Mouse (Mus musculus) heart, embryonic 15.5 days (tissue): ENCODE results near the gene Crybb1. TPM values are rescaled to one million over a fixed set of nuclear protein-coding genes. Genes with fewer than 3 reads are reported as not detected.

Experiments used
- ATAC-seq: fragments of 200-750 bp; cut with Nextera tagmentation; replicated peaks from 2 replicates; pipeline ENCODE4 v1.8.0; 2017; ENCODE audit warnings: low read depth, moderate TSS enrichment; ENCODE audit not compliant: insufficient number of reproducible peaks, insufficient read depth, low FRiP score
- H3K27ac ChIP-seq: fragments of 300-500 bp; sonication (generic); 2 replicates; pipeline ENCODE4 v1.5.1; 2015; ENCODE audit warnings: mild to moderate bottlenecking, inconsistent platforms
- H3K27me3 ChIP-seq: fragments of 300-500 bp; sonication (generic); 2 replicates; pipeline ENCODE4 v1.6.1; 2015; ENCODE audit warnings: inconsistent platforms
- H3K36me3 ChIP-seq: fragments of 300-500 bp; sonication (generic); 2 replicates; pipeline ENCODE4 v1.6.1; 2015; ENCODE audit warnings: mild to moderate bottlenecking, inconsistent platforms
- H3K4me1 ChIP-seq: fragments of 300-500 bp; sonication (generic); replicated peaks from 2 replicates; pipeline ENCODE4 v1.6.1; 2015; ENCODE audit warnings: inconsistent platforms
- H3K4me2 ChIP-seq: fragments of 300-500 bp; sonication (generic); 2 replicates; pipeline ENCODE4 v1.6.1; 2015; ENCODE audit warnings: inconsistent platforms, mild to moderate bottlenecking, moderate library complexity
- H3K4me3 ChIP-seq: fragments of 300-500 bp; sonication (generic); 2 replicates; pipeline ENCODE4 v1.5.1; 2015; ENCODE audit warnings: mild to moderate bottlenecking, inconsistent platforms
- H3K9ac ChIP-seq: fragments of 300-500 bp; sonication (generic); 2 replicates; pipeline ENCODE4 v1.6.1; 2015; ENCODE audit warnings: mild to moderate bottlenecking, inconsistent platforms
- H3K9me3 ChIP-seq: fragments of 300-500 bp; sonication (generic); replicated peaks from 2 replicates; pipeline ENCODE4 v1.6.1; 2016; ENCODE audit warnings: inconsistent platforms
- WGBS: fragments of 180-500 bp; shearing (Covaris S2); methylation state at CpG from one replicate; pipeline ENCODE4 v1.1.7; 2015; ENCODE audit warnings: mixed read lengths; 5-methylcytosine and 5-hydroxymethylcytosine counted together
- polyA plus RNA-seq: library from polyadenylated mRNA; unstranded; fragments of >200 nt; fragmentation: Nextera tagmentation; extraction: Ambion mirVana; gene quantifications from 2 replicates; pipeline ENCODE4 v1.2.1, GENCODE M21; 2015

Crybb1 gene
- polyA plus RNA-seq, 1 experiment from 2014 or later: 2.1 TPM

GRCm38 (mm10) chr5:112217031-112217430, 38.6 kb upstream of the Crybb1 start:
- Histone ChIP-seq H3K27ac (no peak overlapping the region), H3K4me1 (peaks cover 26% of the 10 kb centered on the region), H3K4me2 (no peak overlapping the region), H3K27me3 (peaks cover 54% of the 10 kb centered on the region), H3K9me3 (no peaks in the 10 kb centered on the region), H3K4me3 (no peak overlapping the region), H3K36me3 (no peaks in the 10 kb centered on the region), H3K9ac (no peak overlapping the region)
- ATAC-seq: no peak
- 49% methylated on average over 22 of the region's 22 CpGs for WGBS

DNA sequence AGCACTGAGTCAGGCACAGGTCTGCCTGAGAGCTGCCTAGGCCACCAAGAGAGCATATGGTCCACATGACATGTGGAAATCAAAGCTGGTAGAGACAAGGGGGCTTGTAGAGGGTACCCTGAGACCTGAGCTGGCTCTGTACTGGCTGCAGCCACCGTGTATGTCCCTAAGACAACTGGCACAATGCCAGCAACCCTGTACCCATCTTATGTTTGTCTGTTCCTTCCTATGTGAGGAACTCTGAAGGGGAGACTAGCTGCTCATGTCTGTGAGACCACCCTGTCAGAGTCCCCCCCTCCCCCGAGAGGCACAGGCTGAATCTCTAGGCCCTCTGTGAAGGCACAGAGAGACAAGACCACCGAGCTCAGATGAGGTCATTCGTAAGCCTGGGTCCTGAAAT, 36.9 kb upstream of the Crybb1 start:
- Histone ChIP-seq H3K36me3 (no peaks in the 10 kb centered on the region), H3K27me3 (peaks cover 58% of the 10 kb centered on the region), H3K27ac (no peak overlapping the region), H3K9me3 (no peaks in the 10 kb centered on the region), H3K4me3 (no peak overlapping the region), H3K9ac (no peak overlapping the region), H3K4me2 (no peak overlapping the region), H3K4me1 (peaks cover 26% of the 10 kb centered on the region)
- WGBS: 61% methylated on average over 4 of the region's 4 CpGs
- no peak for ATAC-seq

GRCm38 (mm10) chr5:112219398-112219797, 36.2 kb upstream of the Crybb1 start:
- H3K9ac ChIP-seq: no peak overlapping the region
- no peak overlapping the region for H3K4me2 ChIP-seq
- WGBS: 16% methylated on average over 1 of the region's 1 CpGs
- no peak overlapping the region for H3K4me3 ChIP-seq
- H3K36me3 ChIP-seq: no peaks in the 10 kb centered on the region
- H3K9me3 ChIP-seq: no peaks in the 10 kb centered on the region
- H3K27me3 ChIP-seq: peaks cover 63% of the 10 kb centered on the region
- ATAC-seq: peak; percentile 56
- peaks cover 24% of the 10 kb centered on the region for H3K4me1 ChIP-seq
- peak overlapping the region; percentile 35; the same call in 1 of the 2 replicates for H3K27ac ChIP-seq

DNA sequence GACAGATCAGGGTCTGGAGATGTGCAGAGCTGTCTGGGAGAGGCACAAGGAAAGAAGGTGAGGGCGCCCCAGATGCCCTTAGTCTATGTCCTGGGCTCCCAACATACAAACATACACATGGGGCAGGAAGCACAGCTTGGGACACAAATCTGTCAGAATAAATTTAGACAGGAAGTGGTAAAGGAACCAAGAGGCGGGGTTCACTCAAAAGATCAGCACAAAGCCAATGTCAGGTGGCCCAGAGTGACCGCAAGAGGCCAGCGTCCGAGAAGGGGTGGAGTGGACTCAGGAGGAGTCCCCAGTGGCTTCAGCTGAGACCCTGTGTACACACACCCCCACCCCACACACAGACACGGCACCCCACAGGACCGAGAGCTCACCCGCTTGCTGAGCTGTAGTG, 35.4 kb upstream of the Crybb1 start:
- Histone ChIP-seq H3K36me3 (no peaks in the 10 kb centered on the region), H3K4me1 (peaks cover 20% of the 10 kb centered on the region), H3K4me2 (no peak overlapping the region), H3K27me3 (peaks cover 65% of the 10 kb centered on the region), H3K4me3 (no peak overlapping the region), H3K9ac (no peak overlapping the region), H3K27ac (no peak overlapping the region), H3K9me3 (no peaks in the 10 kb centered on the region)
- ATAC-seq: no peak
- WGBS: 77% methylated on average over 8 of the region's 8 CpGs

- no peaks in the 10 kb centered on the region for H3K36me3 ChIP-seq
- H3K27me3 ChIP-seq: peaks cover 85% of the 10 kb centered on the region
- no peak overlapping the region for H3K9ac ChIP-seq
- H3K9me3 ChIP-seq: no peaks in the 10 kb centered on the region
- H3K4me1 ChIP-seq: peaks cover 17% of the 10 kb centered on the region
- H3K27ac ChIP-seq: no peak overlapping the region
- no peak overlapping the region for H3K4me2 ChIP-seq
- ATAC-seq: no peak
- H3K4me3 ChIP-seq: no peak overlapping the region
- WGBS: 69% methylated on average over 6 of the region's 6 CpGs
Observed at GRCm38 (mm10) chr5:112225591-112225990, 30.0 kb upstream of the Crybb1 start.

DNA sequence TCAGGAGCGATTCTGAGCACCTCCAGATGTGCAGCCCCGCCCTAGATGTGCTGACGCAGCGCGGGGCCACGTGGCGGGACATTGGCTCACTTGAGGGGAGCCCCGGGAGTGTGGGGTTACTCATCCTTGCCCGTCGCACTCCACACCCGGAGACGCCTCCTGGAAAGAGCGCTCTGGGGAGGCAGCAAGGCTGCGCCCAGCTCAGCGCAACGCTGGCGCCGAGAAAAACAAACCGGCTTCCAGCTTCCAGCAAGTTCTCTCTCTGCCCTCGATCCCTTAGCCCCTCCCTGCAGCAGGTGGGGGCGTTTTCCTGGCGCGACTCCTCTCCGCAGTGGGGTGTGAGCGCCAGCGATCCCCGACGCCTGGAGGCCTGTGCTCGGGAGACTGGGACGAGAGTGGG, 28.3 kb upstream of the Crybb1 start:
- peaks cover 17% of the 10 kb centered on the region for H3K4me1 ChIP-seq
- H3K27ac ChIP-seq: no peak overlapping the region
- peak overlapping the region; percentile 47 for H3K4me2 ChIP-seq
- no peak overlapping the region for H3K9ac ChIP-seq
- no peaks in the 10 kb centered on the region for H3K36me3 ChIP-seq
- no peaks in the 10 kb centered on the region for H3K9me3 ChIP-seq
- H3K27me3 ChIP-seq: peaks cover 93% of the 10 kb centered on the region
- peak overlapping the region; percentile 31 for H3K4me3 ChIP-seq
- 1% methylated on average over 30 of the region's 30 CpGs for WGBS
- ATAC-seq: no peak

GRCm38 (mm10) chr5:112227898-112228239, 27.7 kb upstream of the Crybb1 start:
- peak overlapping the region; percentile 31 for H3K4me3 ChIP-seq
- no peak overlapping the region for H3K27ac ChIP-seq
- peaks cover 92% of the 10 kb centered on the region for H3K27me3 ChIP-seq
- no peak overlapping the region for H3K9ac ChIP-seq
- H3K36me3 ChIP-seq: no peaks in the 10 kb centered on the region
- no peak for ATAC-seq
- 2% methylated on average over 13 of the region's 13 CpGs for WGBS
- H3K4me2 ChIP-seq: peak overlapping the region; percentile 53; the same call in 1 of the 2 replicates
- peaks cover 17% of the 10 kb centered on the region for H3K4me1 ChIP-seq
- H3K9me3 ChIP-seq: no peaks in the 10 kb centered on the region

DNA sequence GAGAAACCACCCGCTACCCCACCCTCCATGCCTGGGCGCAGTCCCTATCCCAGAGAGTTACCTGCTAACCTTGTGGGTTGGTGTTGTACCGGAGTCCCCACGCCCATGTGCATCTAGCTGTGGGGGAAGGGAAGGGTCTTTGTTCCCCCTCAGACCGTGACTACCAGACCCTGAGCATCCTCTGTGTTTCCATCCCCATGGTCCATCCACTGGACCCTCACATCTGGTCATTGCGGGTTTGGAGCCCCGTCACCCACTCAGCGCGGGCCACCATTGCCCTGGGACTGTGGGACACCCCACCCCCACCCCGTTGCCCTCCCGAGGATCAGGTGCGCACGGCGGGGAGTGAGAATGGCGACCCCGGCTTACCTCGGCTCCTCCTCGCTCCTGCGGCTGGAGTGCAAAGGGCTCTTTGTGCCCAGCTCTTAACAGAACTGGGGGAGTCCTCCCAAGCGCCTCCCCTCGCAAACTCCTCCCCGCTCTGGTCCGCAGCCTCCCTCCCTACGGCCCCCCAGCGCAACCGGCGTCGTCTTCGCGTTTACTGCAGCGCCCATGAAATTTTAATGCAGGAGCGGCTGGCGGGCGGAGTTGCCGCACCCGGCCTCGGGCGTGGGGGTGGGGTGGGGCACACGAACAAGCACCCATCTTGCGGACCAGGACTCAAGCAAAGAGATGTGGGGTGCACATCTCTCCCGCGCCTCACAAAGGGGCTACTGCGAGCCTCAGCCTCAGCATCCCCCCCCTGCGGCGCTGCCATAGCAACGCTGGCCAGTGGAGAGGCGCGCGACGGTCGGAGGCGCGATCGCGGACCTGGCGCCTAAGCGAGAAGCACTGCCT, 27.2 kb upstream of the Crybb1 start:
- Histone ChIP-seq H3K9me3 (no peaks in the 10 kb centered on the region), H3K9ac (no peak overlapping the region), H3K4me3 (peak overlapping the region; percentile 31), H3K27me3 (peaks cover 88% of the 10 kb centered on the region), H3K4me1 (peaks cover 17% of the 10 kb centered on the region), H3K36me3 (no peaks in the 10 kb centered on the region), H3K27ac (no peak overlapping the region), H3K4me2 (peak overlapping the region; percentile 53)
- no peak; the same call in 1 of the 2 replicates for ATAC-seq
- 1% methylated on average over 57 of the region's 57 CpGs for WGBS

DNA sequence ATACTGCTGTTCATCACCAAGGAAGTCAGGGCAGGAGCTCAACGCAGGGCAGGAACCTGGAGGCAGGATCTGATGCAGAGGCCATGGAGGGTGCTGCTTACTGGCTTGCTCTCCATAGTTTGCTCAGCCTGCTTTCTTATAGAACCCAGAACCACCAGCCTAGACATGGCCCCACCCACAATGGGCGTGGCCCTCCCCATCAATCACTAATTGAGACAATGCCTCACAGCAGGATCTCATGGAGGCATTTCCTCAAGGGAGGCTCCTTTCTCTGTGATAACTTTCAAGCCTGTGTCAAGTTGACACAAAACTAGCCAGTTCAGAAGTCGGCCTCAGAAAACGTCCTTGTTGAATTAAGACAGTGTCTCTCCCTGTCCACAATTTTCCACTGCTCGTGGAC, 19.8 kb upstream of the Crybb1 start:
- H3K9ac ChIP-seq: no peak overlapping the region
- no peak for ATAC-seq
- H3K27me3 ChIP-seq: peaks cover 50% of the 10 kb centered on the region
- H3K36me3 ChIP-seq: no peaks in the 10 kb centered on the region
- H3K9me3 ChIP-seq: no peaks in the 10 kb centered on the region
- no peak overlapping the region for H3K4me3 ChIP-seq
- no peak overlapping the region for H3K27ac ChIP-seq
- 58% methylated on average over 5 of the region's 5 CpGs for WGBS
- peaks cover 4% of the 10 kb centered on the region; the same call in 1 of the 2 replicates for H3K4me1 ChIP-seq
- H3K4me2 ChIP-seq: no peak overlapping the region

- no peak for ATAC-seq
- H3K27ac ChIP-seq: no peak overlapping the region
- no peak overlapping the region for H3K4me3 ChIP-seq
- no peaks in the 10 kb centered on the region for H3K36me3 ChIP-seq
- H3K9me3 ChIP-seq: no peaks in the 10 kb centered on the region
- 59% methylated on average over 2 of the region's 2 CpGs for WGBS
- no peak overlapping the region for H3K4me2 ChIP-seq
- peaks cover 4% of the 10 kb centered on the region; the same call in 1 of the 2 replicates for H3K4me1 ChIP-seq
- no peak overlapping the region for H3K9ac ChIP-seq
- peaks cover 42% of the 10 kb centered on the region for H3K27me3 ChIP-seq
Observed at GRCm38 (mm10) chr5:112236631-112237030, 19.0 kb upstream of the Crybb1 start.

DNA sequence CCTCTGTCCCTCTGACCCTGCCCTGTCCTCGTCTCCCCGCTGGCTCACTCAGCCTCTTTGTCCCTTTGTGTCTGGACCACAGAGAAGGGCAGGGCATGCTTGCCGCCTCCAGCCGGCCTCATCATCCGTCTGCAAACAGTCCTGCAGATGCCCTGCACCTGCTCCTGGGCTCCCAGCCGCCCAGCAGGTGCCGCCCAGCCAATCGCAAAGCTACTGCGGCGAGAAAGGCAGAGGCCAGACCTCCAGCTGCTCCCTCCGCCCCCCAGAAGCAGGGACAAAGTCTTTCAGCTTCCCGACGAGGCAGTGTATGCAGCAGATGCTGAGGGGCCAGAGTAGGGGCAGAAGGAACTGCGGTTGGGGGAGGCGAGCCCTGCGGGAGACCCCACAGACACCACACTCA, 18.2 kb upstream of the Crybb1 start:
- H3K36me3 ChIP-seq: no peaks in the 10 kb centered on the region
- 7% methylated on average over 16 of the region's 16 CpGs for WGBS
- no peak overlapping the region for H3K4me3 ChIP-seq
- H3K4me2 ChIP-seq: no peak overlapping the region
- ATAC-seq: no peak
- H3K27me3 ChIP-seq: peaks cover 36% of the 10 kb centered on the region
- peaks cover 4% of the 10 kb centered on the region; the same call in 1 of the 2 replicates for H3K4me1 ChIP-seq
- no peak overlapping the region for H3K9ac ChIP-seq
- H3K9me3 ChIP-seq: no peaks in the 10 kb centered on the region
- no peak overlapping the region for H3K27ac ChIP-seq
